Mouse (Mus musculus) heart, postnatal 14 days (tissue): ENCODE measurements at regions not wholly inside any gene's neighbourhood (a gene's known extent, or its start where the extent isn't known, plus 50 kb on each side); places are given as distances from the start of the nearest gene placed in this dataset.

ENCODE experiments used
- DNase-seq, 2 experiments: peaks; one replicate each; pipeline ENCODE4 v3.0.0; 2021 to 2022
- intact Hi-C: fragments of 180-260 bp; cut with DNase I; formaldehyde crosslinking; loops from one replicate; pipeline ENCODE4 v1.15.1; 2025

- DNase-seq: no peak
- intact Hi-C loops: no loop called here
Observed at GRCm38 (mm10) chr16:5545801-5546200, 290.0 kb upstream of the Eef2kmt start.

- intact Hi-C loops: no loop called here
- no peak for DNase-seq
Observed at GRCm38 (mm10) chr16:5544436-5544835, 288.7 kb upstream of the Eef2kmt start.

GRCm38 (mm10) chr16:5538836-5539510 lies 283.2 kb upstream of the Eef2kmt start:
- DNase-seq: no peak
- intact Hi-C loops: no loop called here

- intact Hi-C loops: no loop called here
- DNase-seq: no peak
Observed at GRCm38 (mm10) chr16:5537286-5538204, 281.8 kb upstream of the Eef2kmt start.

- DNase-seq: no peak
- intact Hi-C loops: no loop called here
Observed at GRCm38 (mm10) chr16:5536515-5536972, 280.8 kb upstream of the Eef2kmt start.

- intact Hi-C loops: no loop called here
- no peak for DNase-seq
Observed at GRCm38 (mm10) chr16:5535414-5535813, 279.6 kb upstream of the Eef2kmt start.

- intact Hi-C loops: no loop called here
Observed at GRCm38 (mm10) chr16:5534862-5535261, 279.1 kb upstream of the Eef2kmt start.

GRCm38 (mm10) chr16:5534385-5534784 lies 278.6 kb upstream of the Eef2kmt start:
- DNase-seq: no peak
- intact Hi-C loops: no loop called here

More at GRCm38 (mm10) chr16:5534862-5535261, 279.1 kb upstream of the Eef2kmt start:
- DNase-seq: no peak

GRCm38 (mm10) chr16:5532281-5532680 lies 276.5 kb upstream of the Eef2kmt start:
- intact Hi-C loops: no loop called here
- DNase-seq: no peak

- intact Hi-C loops: no loop called here
- DNase-seq: no peak
Observed at GRCm38 (mm10) chr16:5529823-5530222, 274.0 kb upstream of the Eef2kmt start.

GRCm38 (mm10) chr16:5527936-5528335 lies 272.2 kb upstream of the Eef2kmt start:
- intact Hi-C loops: no loop called here
- DNase-seq: no peak

GRCm38 (mm10) chr16:5524375-5524774 lies 268.6 kb upstream of the Eef2kmt start:
- no peak for DNase-seq
- intact Hi-C loops: no loop called here

- DNase-seq: no peak
- intact Hi-C loops: no loop called here
Observed at GRCm38 (mm10) chr16:5523402-5524021, 267.7 kb upstream of the Eef2kmt start.

- intact Hi-C loops: no loop called here
- DNase-seq: no peak
Observed at GRCm38 (mm10) chr16:5517746-5518145, 262.0 kb upstream of the Eef2kmt start.

- intact Hi-C loops: no loop called here
- no peak for DNase-seq
Observed at GRCm38 (mm10) chr16:5515867-5516266, 260.1 kb upstream of the Eef2kmt start.

- intact Hi-C loops: no loop called here
- DNase-seq: no peak
Observed at GRCm38 (mm10) chr16:5507261-5507660, 251.5 kb upstream of the Eef2kmt start.

- no peak for DNase-seq
- intact Hi-C loops: no loop called here
Observed at GRCm38 (mm10) chr16:5501961-5502360, 246.2 kb upstream of the Eef2kmt start.

- no peak for DNase-seq
Observed at GRCm38 (mm10) chr16:5496051-5496685, 240.4 kb upstream of the Eef2kmt start.

GRCm38 (mm10) chr16:5493352-5493751 lies 237.6 kb upstream of the Eef2kmt start:
- intact Hi-C loops: no loop called here
- no peak for DNase-seq

More at GRCm38 (mm10) chr16:5496051-5496685, 240.4 kb upstream of the Eef2kmt start:
- intact Hi-C loops: no loop called here

GRCm38 (mm10) chr16:5487259-5487658 lies 231.5 kb upstream of the Eef2kmt start:
- intact Hi-C loops: no loop called here
- no peak for DNase-seq

GRCm38 (mm10) chr16:5483337-5483736 lies 227.6 kb upstream of the Eef2kmt start:
- DNase-seq: no peak
- intact Hi-C loops: no loop called here
